Comparison of ENCODE assay signal across 19 mouse cellular contexts in genomic region chr4:130899383-130899781, GRCm38 (mm10). TPM values are rescaled to one million over a fixed set of nuclear protein-coding genes. Genes with fewer than 3 reads are reported as not detected.
DNase-seq lines count a peak whose midpoint lies in the region; ATAC-seq and TF ChIP-seq lines count a peak whose summit lies in the region.
"Had no signal": no experiment of that assay in that cellular context is flagged by ENCODE, and none has a peak within 500 bp of the region (broad histone marks: within the 10 kb centered on the region; RNA-seq: fewer than 3 reads in every experiment).

No protein-coding gene starts in this region.

- no peak overlapping the region for H3K9ac ChIP-seq in heart, embryonic 16.5 days (ENCODE audit: low read length)
- H3K9ac ChIP-seq in CH12.LX (ENCODE audit: insufficient read depth, low read depth), result peak overlapping the region; percentile 24
- H3K9ac ChIP-seq in forebrain, embryonic 12.5 days, result no peak overlapping the region
- H3K9ac ChIP-seq: embryonic facial prominence, embryonic 12.5 days; limb, embryonic 13.5 days; midbrain, embryonic 12.5 days had no signal

- no peak for TF ChIP-seq RAD21 in CH12.LX (IDR thresholded peaks at IDR 0.05; ENCODE audit: low read depth, low read length)

- dilution Hi-C loops in CH12.LX (cut with MboI; ENCODE audit: extremely low pct_ligation_motif_present, extremely low pct_unique_long_range_greater_than_20kb, low sequenced_read_pairs), result no loop called here

- 72% methylated on average over 2 of the region's 3 CpGs for WGBS in heart, embryonic 16.5 days
- WGBS in heart, embryonic 10.5 days, result 66% methylated on average over 3 of the region's 3 CpGs
- WGBS in forebrain, embryonic 12.5 days, result 86% methylated on average over 2 of the region's 3 CpGs

- H3K27ac ChIP-seq in heart, embryonic 16.5 days (ENCODE audit: low read length), result peak overlapping the region; percentile 33
- H3K27ac ChIP-seq in heart, embryonic 10.5 days, result no peak overlapping the region
- H3K27ac ChIP-seq in CH12.LX (ENCODE audit: insufficient read depth, low read depth), result peak overlapping the region; percentile 100
- no peak overlapping the region for H3K27ac ChIP-seq in forebrain, embryonic 12.5 days
- H3K27ac ChIP-seq: embryonic facial prominence, embryonic 12.5 days; hindbrain, postnatal 0 days; limb, embryonic 13.5 days; midbrain, embryonic 12.5 days had no signal

- no peak for TF ChIP-seq CTCF in CH12.LX (conservative IDR thresholded peaks at IDR 0.05 in 1 of 2, IDR thresholded peaks at IDR 0.05 in 1 of 2; ENCODE audit: low read depth in 2 of 2, low read length in 2 of 2)

- H3K4me2 ChIP-seq in heart, embryonic 16.5 days (ENCODE audit: low read depth, low read length), result no peak overlapping the region
- 0 out of 2 replicates have a peak overlapping the region, but pooled peaks have one; percentile 3 for H3K4me2 ChIP-seq in CH12.LX (ENCODE audit: insufficient read depth, low read depth, poor library complexity, severe bottlenecking)
- no peak overlapping the region for H3K4me2 ChIP-seq in forebrain, embryonic 12.5 days
- H3K4me2 ChIP-seq: embryonic facial prominence, embryonic 12.5 days; limb, embryonic 13.5 days; midbrain, embryonic 12.5 days had no signal

- no peak overlapping the region for H3K4me3 ChIP-seq in heart, embryonic 16.5 days (ENCODE audit: low read length)
- H3K4me3 ChIP-seq in heart, embryonic 10.5 days, result no peak overlapping the region
- no peak overlapping the region for H3K4me3 ChIP-seq in CH12.LX (replicated peaks in 1 of 3; ENCODE audit: low read depth in 2 of 3, low read length in 2 of 3, poor library complexity in 1 of 3)
- no peak overlapping the region for H3K4me3 ChIP-seq in forebrain, embryonic 12.5 days (replicated peaks)
- H3K4me3 ChIP-seq: embryonic facial prominence, embryonic 12.5 days; limb, embryonic 13.5 days; midbrain, embryonic 12.5 days had no signal

- no peaks in the 10 kb centered on the region for H3K79me2 ChIP-seq in CH12.LX (replicated peaks; ENCODE audit: control insufficient read depth, extremely low read depth, insufficient read depth, poor library complexity, severe bottlenecking)

- peaks cover 10% of the 10 kb centered on the region for H3K4me1 ChIP-seq in heart, embryonic 16.5 days (ENCODE audit: control insufficient read depth, insufficient read depth, low read length)
- H3K4me1 ChIP-seq in heart, embryonic 10.5 days, result peaks cover 38% of the 10 kb centered on the region
- H3K4me1 ChIP-seq in CH12.LX (ENCODE audit: control insufficient read depth in 1 of 2, insufficient read depth in 2 of 2), result peaks cover 62 to 77% of the 10 kb centered on the region in 2 experiments
- H3K4me1 ChIP-seq in forebrain, embryonic 12.5 days, result peaks cover 11% of the 10 kb centered on the region; the same call in 1 of the 2 replicates

- no peak for ATAC-seq in heart, embryonic 16.5 days (replicated peaks; ENCODE audit: extremely low read depth, insufficient read depth, low FRiP score)
- ATAC-seq in common myeloid progenitor, adult 5-6 weeks (replicated peaks; ENCODE audit: low read depth, poor library complexity, severe bottlenecking), result peak; percentile 31; the same call in 1 of the 2 replicates
- ATAC-seq in monocyte, adult 5-6 weeks (replicated peaks; ENCODE audit: insufficient number of reproducible peaks, low FRiP score, low TSS enrichment, poor library complexity, severe bottlenecking), result peak; percentile 55
- ATAC-seq in forebrain, embryonic 12.5 days (ENCODE audit: low FRiP score), result no peak
- ATAC-seq: forebrain, embryonic 16.5 days had no signal

- H3K36me3 ChIP-seq in heart, embryonic 16.5 days (ENCODE audit: control insufficient read depth, insufficient read depth), result no peaks in the 10 kb centered on the region
- no peaks in the 10 kb centered on the region for H3K36me3 ChIP-seq in heart, embryonic 10.5 days
- no peaks in the 10 kb centered on the region for H3K36me3 ChIP-seq in CH12.LX (replicated peaks in 1 of 2; ENCODE audit: control insufficient read depth in 1 of 2, insufficient read depth in 1 of 2, low read length in 1 of 2)
- no peaks in the 10 kb centered on the region for H3K36me3 ChIP-seq in forebrain, embryonic 12.5 days (replicated peaks)
- H3K36me3 ChIP-seq: embryonic facial prominence, embryonic 12.5 days; limb, embryonic 13.5 days; midbrain, embryonic 12.5 days had no signal

- no peak for DNase-seq in heart, embryonic 10.5 days (ENCODE audit: low spot score)
- peak; percentile 67 for DNase-seq in CH12.LX (ENCODE audit: extremely low read depth)
- DNase-seq in kidney, postnatal 14 days, result no peak
- DNase-seq: cerebellum, adult 11-12 months; cerebellum, postnatal 36 days; layer of hippocampus, adult 9-11 months had no signal

- no peaks in the 10 kb centered on the region for H3K9me3 ChIP-seq in heart, embryonic 16.5 days (replicated peaks; ENCODE audit: control insufficient read depth, low read length)
- H3K9me3 ChIP-seq in heart, embryonic 10.5 days, result no peaks in the 10 kb centered on the region
- no peaks in the 10 kb centered on the region for H3K9me3 ChIP-seq in CH12.LX (replicated peaks; ENCODE audit: low read length)
- H3K9me3 ChIP-seq in forebrain, embryonic 12.5 days, result no peaks in the 10 kb centered on the region
- H3K9me3 ChIP-seq: embryonic facial prominence, embryonic 12.5 days; limb, embryonic 13.5 days; midbrain, embryonic 12.5 days had no signal

- no peak for TF ChIP-seq POLR2A in CH12.LX (IDR thresholded peaks at IDR 0.05; ENCODE audit: low read depth, low read length)

- no peaks in the 10 kb centered on the region for H3K27me3 ChIP-seq in heart, embryonic 16.5 days (ENCODE audit: control insufficient read depth, insufficient read depth, low read length)
- no peaks in the 10 kb centered on the region for H3K27me3 ChIP-seq in heart, embryonic 10.5 days (ENCODE audit: insufficient read depth, poor library complexity, severe bottlenecking)
- peaks cover 6% of the 10 kb centered on the region for H3K27me3 ChIP-seq in CH12.LX (replicated peaks)
- H3K27me3 ChIP-seq in forebrain, embryonic 12.5 days, result no peaks in the 10 kb centered on the region
- H3K27me3 ChIP-seq: embryonic facial prominence, embryonic 12.5 days; limb, embryonic 13.5 days had no signal

- no peak; the same call in 1 of the 2 replicates for TF ChIP-seq EP300 in CH12.LX (IDR thresholded peaks at IDR 0.05; ENCODE audit: low read length)

- in situ Hi-C loops in CH12.LX (cut with MboI; ENCODE audit: low pct_ligation_motif_present, low pct_unique_long_range_greater_than_20kb, low sequenced_read_pairs), result no loop called here

TF ChIP-seq in CH12.LX, 34 proteins besides CTCF, POLR2A, EP300 and RAD21:
- TF ChIP-seq TCF12 (IDR thresholded peaks at IDR 0.05; ENCODE audit: low read depth, low read length) (no peak), ZNF384 (IDR thresholded peaks at IDR 0.05; ENCODE audit: low read depth, low read length) (peak; percentile 21; the same call in 1 of the 2 replicates)
TF ChIP-seq in CH12.LX: peak in this region for 1.

RNA-seq across cellular contexts. Expression of gene Laptm5, which starts 13.5 kb away (rescaled TPM):
- polyA plus RNA-seq in heart, embryonic 16.5 days (2015; fragmentation: Nextera tagmentation; extraction: Ambion mirVana), result 37.5 and 61.2 TPM in 2 replicates
- polyA plus RNA-seq in heart, embryonic 10.5 days (2016; fragmentation: Nextera tagmentation; extraction: Ambion mirVana), result 7.7 and 19.5 TPM in 2 replicates
- total RNA-seq in CH12.LX (2012; rRNA removed) (182 and 225 TPM in 2 replicates), CH12.LX (2014; rRNA removed) (32.3 and 41.1 TPM in 2 replicates)
- 486 and 594 TPM in 2 replicates for polyA plus RNA-seq in CH12.LX (2012; ENCODE audit: insufficient read length, low read depth)
- total RNA-seq in common myeloid progenitor, adult 5-6 weeks (2017), result 106 and 110 TPM in 2 replicates
- 420 to 631 TPM (median 540 TPM) in 3 replicates for total RNA-seq in monocyte, adult 5-6 weeks (2017)
- 16.8 and 17.0 TPM in 2 replicates for polyA plus RNA-seq in forebrain, embryonic 12.5 days (2016; fragmentation: Nextera tagmentation; extraction: Ambion mirVana)

RNA-seq across cellular contexts. Expression of gene Matn1, which starts 44.8 kb away (rescaled TPM):
- 0.47 and 1.2 TPM in 2 replicates for polyA plus RNA-seq in heart, embryonic 16.5 days (2015; fragmentation: Nextera tagmentation; extraction: Ambion mirVana)
- not detected in 2 replicates for polyA plus RNA-seq in heart, embryonic 10.5 days (2016; fragmentation: Nextera tagmentation; extraction: Ambion mirVana)
- 1.8 and 3.5 TPM in 2 replicates for total RNA-seq in CH12.LX (2012; rRNA removed)
- 0.30 and 0.52 TPM in 2 replicates for total RNA-seq in CH12.LX (2014; rRNA removed)
- 0.37 and 0.76 TPM in 2 replicates for polyA plus RNA-seq in CH12.LX (2012; ENCODE audit: insufficient read length, low read depth)
- total RNA-seq in common myeloid progenitor, adult 5-6 weeks (2017), result not detected in 2 replicates
- total RNA-seq in monocyte, adult 5-6 weeks (2017), result 0.39 to 0.96 TPM in 2 of 3 replicates, not detected in the other
- polyA plus RNA-seq in forebrain, embryonic 12.5 days (2016; fragmentation: Nextera tagmentation; extraction: Ambion mirVana), result 0.22 and 0.26 TPM in 2 replicates
- total RNA-seq: adrenal gland, adult 18-20 months; gastrocnemius, adult 8-10 months; heart, postnatal 4 days had no signal
- polyA plus RNA-seq: CD4-positive, CD25-positive, alpha-beta regulatory T cell, adult 4 months; forebrain, embryonic 16.5 days had no signal

Comparison
In these comparisons a context has a peak if more than half of its experiments do, and no peak if none do; other contexts are left out.
1. H3K27ac ChIP-seq: peak in heart, embryonic 16.5 days (single experiment) and CH12.LX (single experiment); none in heart, embryonic 10.5 days (single experiment) and forebrain, embryonic 12.5 days (single experiment).
2. ATAC-seq: peak in common myeloid progenitor, adult 5-6 weeks (single experiment) and monocyte, adult 5-6 weeks (single experiment); none in heart, embryonic 16.5 days (single experiment) and forebrain, embryonic 12.5 days (single experiment).